Mouse (Mus musculus): ENCODE measurements at regions not wholly inside any gene's neighbourhood (a gene's known extent, or its start where the extent isn't known, plus 50 kb on each side); places are given as distances from the start of the nearest gene placed in this dataset.

DNA sequence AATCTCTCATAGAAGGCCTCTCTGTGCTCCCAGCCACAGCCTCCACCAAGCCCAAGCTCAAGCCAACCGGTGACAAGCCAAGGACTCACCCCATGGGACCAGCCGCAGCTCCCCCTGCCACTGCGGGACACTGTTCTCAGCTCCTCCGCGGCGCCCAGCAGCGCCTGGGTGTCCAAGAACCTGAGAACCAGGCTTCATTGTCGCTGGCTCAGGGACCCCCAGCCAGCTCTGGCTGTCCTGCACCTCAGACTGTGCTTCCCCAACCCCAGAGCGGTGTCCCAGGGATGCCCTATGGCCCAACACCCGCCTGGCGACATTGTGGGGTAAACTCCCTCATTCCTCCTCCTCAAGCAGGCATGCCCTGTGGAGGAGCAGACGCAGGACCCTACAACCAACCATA, 72.6 kb downstream of the Gpr6 start:
- TF ChIP-seq POLR2A (IDR thresholded peaks at IDR 0.05; ENCODE audit: extremely low read depth, insufficient read depth, low read length) (no peak), CTCF (IDR thresholded peaks at IDR 0.05; ENCODE audit: extremely low read depth, insufficient read depth, low read length) (no peak)

Measured in cortical plate, adult 2 months (tissue).